Mouse (Mus musculus) heart, postnatal 10 days (tissue): ENCODE results near the gene Dync1h1. TPM values are rescaled to one million over a fixed set of nuclear protein-coding genes. Genes with fewer than 3 reads are reported as not detected.

Source experiments
- DNase-seq, 2 experiments: peaks; one replicate each; pipeline ENCODE4 v3.0.0; 2021
- intact Hi-C: fragments of 180-260 bp; cut with DNase I; formaldehyde crosslinking; loops from one replicate; pipeline ENCODE4 v1.15.1; 2025
- microRNA-seq, 2 experiments: library from miRNA; unstranded; fragments of <30 nt; microRNA quantifications; one replicate each; pipeline ENCODE4 v1.2.0; 2022
- total RNA-seq, 2 experiments: library from RNA; stranded (reverse); gene quantifications; 2 replicates each; pipeline ENCODE4 v1.2.3; 2021

The Dync1h1 gene
- total RNA-seq, 2 experiments from 2014 or later, result 162 to 183 TPM

DNA sequence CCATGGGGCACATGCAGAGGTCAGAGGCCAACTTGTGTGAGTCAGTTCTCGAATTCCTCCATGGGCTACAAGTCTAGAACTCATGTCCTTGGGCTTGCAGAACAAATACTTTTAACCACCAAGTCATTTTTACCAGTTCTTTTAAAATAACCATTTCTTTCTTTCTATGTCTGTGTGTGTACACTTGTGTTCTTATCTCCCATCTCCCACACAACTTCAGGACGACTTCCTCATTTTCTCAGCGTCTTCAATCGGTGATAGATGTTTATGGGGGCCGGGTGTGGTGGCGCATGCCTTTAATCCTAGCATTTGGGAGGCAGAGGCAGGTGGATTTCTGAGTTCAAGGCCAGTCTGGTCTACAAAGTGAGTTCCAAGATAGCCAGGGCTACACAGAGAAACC, 113.0 kb downstream of the Dync1h1 start:
- intact Hi-C loops, result no loop called here

DNA sequence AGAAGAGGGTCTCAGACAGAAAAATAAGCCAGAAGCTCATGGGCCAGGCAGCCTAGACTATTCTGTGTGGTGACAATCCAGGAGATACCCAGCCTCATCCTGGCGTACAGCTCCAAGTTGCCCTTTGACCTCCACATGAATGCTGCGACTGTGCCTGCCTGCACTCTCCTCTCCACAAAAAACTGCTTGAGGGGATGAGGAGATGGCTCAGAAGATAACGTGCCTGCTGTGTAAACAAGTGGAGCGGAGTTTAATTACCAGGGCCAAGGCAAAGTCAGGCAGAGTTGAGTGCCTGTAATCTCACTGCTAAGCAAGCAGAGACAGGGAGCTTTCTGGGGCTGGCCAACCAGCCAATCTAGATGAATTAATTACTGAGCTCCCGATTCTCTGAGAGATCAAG, 114.8 kb downstream of the Dync1h1 start:
- intact Hi-C loops, result no loop called here
- no peak for DNase-seq

More for the DNA sequence above, 113.0 kb downstream of the Dync1h1 start:
- DNase-seq, result no peak

Small RNA genes within 50 kb of the gene (microRNA-seq; reads per million reads assigned to microRNA genes)
- 0 reads per million in 2 experiments for gene Gm27299

Other genes with a start within 250 kb of the Dync1h1 start
- 100 to 1,000 TPM; 112 to 124 TPM for gene Ppp2r5c, start 154.3 kb upstream of the Dync1h1 start, total RNA-seq
- not detected for gene 1700001K19Rik, start 81.2 kb downstream of the Dync1h1 start, total RNA-seq
- 100 to 1,000 TPM; 176 to 182 TPM for gene Hsp90aa1, start 101.3 kb downstream of the Dync1h1 start, total RNA-seq
- gene Wdr20, start 136.5 kb downstream of the Dync1h1 start, total RNA-seq, result 10 to 100 TPM; 29.0 to 34.0 TPM
- gene Mok, start 239.5 kb downstream of the Dync1h1 start, total RNA-seq, result under 1 TPM; 0.57 to 0.62 TPM
- gene Zfp839, start 248.8 kb downstream of the Dync1h1 start, total RNA-seq, result 1 to 10 TPM; 7.1 to 7.4 TPM